Mouse (Mus musculus) thymus, adult 2 months (tissue): Measurements from ENCODE around the gene Gpr153. TPM values are rescaled to one million over a fixed set of nuclear protein-coding genes. Genes with fewer than 3 reads are reported as not detected.
"Not testable (repeated sequence)": the region's sequence is repeated elsewhere in the genome, so short reads cannot be mapped to it uniquely, and the experiment has no call there.

Experiments
- DNase-seq: peaks from one replicate; pipeline ENCODE4 v3.0.0; 2021
- H3K27ac ChIP-seq: fragments of 200-500 bp; 2 replicates; pipeline ENCODE4 v1.5.1; 2012; ENCODE audit warnings: low read length, control low read depth; ENCODE audit not compliant: control insufficient read depth, insufficient read depth
- H3K27me3 ChIP-seq: fragments of 200-500 bp; 2 replicates; pipeline ENCODE4 v1.6.1; 2012; ENCODE audit warnings: mild to moderate bottlenecking, low read length, moderate library complexity, mixed read lengths; ENCODE audit not compliant: control insufficient read depth, insufficient read depth
- H3K36me3 ChIP-seq: fragments of 200-500 bp; 2 replicates; pipeline ENCODE4 v1.6.1; 2012; ENCODE audit warnings: mild to moderate bottlenecking, low read length, moderate library complexity; ENCODE audit not compliant: control insufficient read depth, insufficient read depth
- H3K4me1 ChIP-seq: fragments of 200-500 bp; replicated peaks from 2 replicates; pipeline ENCODE4 v1.6.1; 2012; ENCODE audit warnings: low read length; ENCODE audit not compliant: control insufficient read depth, insufficient read depth
- H3K4me3 ChIP-seq: fragments of 200-500 bp; 2 replicates; pipeline ENCODE4 v1.5.1; 2012; ENCODE audit warnings: mild to moderate bottlenecking, low read length, control low read depth, moderate library complexity; ENCODE audit not compliant: control insufficient read depth, insufficient read depth
- CTCF ChIP-seq: fragments of 200-500 bp; IDR thresholded peaks from 2 replicates; pipeline ENCODE4 v1.5.1; 2012; ENCODE audit warnings: mild to moderate bottlenecking, control low read depth, low read length, moderate library complexity, borderline replicate concordance; ENCODE audit not compliant: control insufficient read depth, poor library complexity, insufficient read depth; ENCODE audit errors: extremely low read depth
- POLR2A ChIP-seq: fragments of 200-500 bp; IDR thresholded peaks from 2 replicates; pipeline ENCODE4 v1.6.1; 2012; ENCODE audit warnings: mild to moderate bottlenecking, low read length, control low read depth, moderate library complexity; ENCODE audit not compliant: control insufficient read depth, poor library complexity, insufficient read depth; ENCODE audit errors: extremely low read depth
- WGBS: fragments of 180-500 bp; shearing (Covaris S2); methylation state at CpG from one replicate; pipeline ENCODE4 v1.1.7; 2018; 5-methylcytosine and 5-hydroxymethylcytosine counted together
- polyA plus RNA-seq: library from polyadenylated mRNA; depleted of rRNA; stranded (reverse); fragments of >200 nt; gene quantifications from 2 replicates; pipeline ENCODE4 v1.2.3, GENCODE M21; 2012; rRNA removed

Gpr153 gene
- polyA plus RNA-seq: 5.3 and 5.5 TPM in 2 replicates

- 9% methylated on average over 47 of the region's 48 CpGs for WGBS
- Histone ChIP-seq H3K4me1 (peaks cover 9% of the 10 kb centered on the region; the same call in 1 of the 2 replicates), H3K27ac (no peak within 1 kb of the TSS), H3K36me3 (no peaks in the 10 kb centered on the region), H3K4me3 (peak within 1 kb of the TSS; percentile 9; the same call in 1 of the 2 replicates), H3K27me3 (peaks cover 2% of the 10 kb centered on the region; the same call in 1 of the 2 replicates)
- DNase-seq: no peak
- TF ChIP-seq POLR2A: no peak
- no peak for TF ChIP-seq CTCF
Observed at GRCm38 (mm10) chr4:152273621-152274236, at the start of gene Gpr153. Gene Gpr153 (plus strand): TSS chr4:152274232.

GRCm38 (mm10) chr4:152226901-152227486 is 47.0 kb upstream of the Gpr153 start:
- no peak overlapping the region for H3K27ac ChIP-seq
- WGBS: 95% methylated on average over 13 of the region's 13 CpGs
- no peak for DNase-seq
- no peaks in the 10 kb centered on the region for H3K27me3 ChIP-seq
- H3K36me3 ChIP-seq: no peaks in the 10 kb centered on the region; the same call in 1 of the 2 replicates
- H3K4me3 ChIP-seq: no peak overlapping the region
- no peaks in the 10 kb centered on the region for H3K4me1 ChIP-seq
- no peak for TF ChIP-seq POLR2A
- no peak for TF ChIP-seq CTCF

GRCm38 (mm10) chr4:152227749-152228527 is 46.1 kb upstream of the Gpr153 start:
- 96% methylated on average over 12 of the region's 12 CpGs for WGBS
- TF ChIP-seq POLR2A (no peak), CTCF (no peak)
- no peaks in the 10 kb centered on the region for H3K4me1 ChIP-seq
- H3K27me3 ChIP-seq: no peaks in the 10 kb centered on the region
- H3K27ac ChIP-seq: no peak overlapping the region
- no peak overlapping the region for H3K4me3 ChIP-seq
- DNase-seq: no peak
- H3K36me3 ChIP-seq: no peaks in the 10 kb centered on the region; the same call in 1 of the 2 replicates

DNA sequence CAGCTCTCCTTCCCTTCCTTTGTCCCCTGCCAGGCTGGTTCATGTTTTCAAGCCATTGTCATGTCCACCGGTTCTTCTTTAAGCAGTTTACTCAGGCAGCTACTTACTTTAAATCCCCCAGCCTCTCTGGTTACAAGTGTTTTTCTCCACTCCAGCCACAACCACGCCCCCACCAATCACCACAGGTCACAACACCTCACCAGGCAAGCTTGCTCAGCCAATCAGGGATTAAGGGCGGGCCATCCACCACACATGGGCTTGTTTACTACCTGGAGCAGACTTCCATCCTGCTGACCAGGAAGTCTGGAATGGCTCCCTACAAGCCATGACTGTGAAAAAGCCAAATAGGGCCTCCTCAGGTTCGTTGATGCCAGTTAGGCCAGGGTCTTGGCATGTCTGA is 43.7 kb upstream of the Gpr153 start:
- not testable (repeated sequence) for H3K4me3 ChIP-seq, H3K27ac ChIP-seq, H3K4me1 ChIP-seq, H3K27me3 ChIP-seq, H3K36me3 ChIP-seq, DNase-seq
- 95% methylated on average over 4 of the region's 4 CpGs for WGBS

DNA sequence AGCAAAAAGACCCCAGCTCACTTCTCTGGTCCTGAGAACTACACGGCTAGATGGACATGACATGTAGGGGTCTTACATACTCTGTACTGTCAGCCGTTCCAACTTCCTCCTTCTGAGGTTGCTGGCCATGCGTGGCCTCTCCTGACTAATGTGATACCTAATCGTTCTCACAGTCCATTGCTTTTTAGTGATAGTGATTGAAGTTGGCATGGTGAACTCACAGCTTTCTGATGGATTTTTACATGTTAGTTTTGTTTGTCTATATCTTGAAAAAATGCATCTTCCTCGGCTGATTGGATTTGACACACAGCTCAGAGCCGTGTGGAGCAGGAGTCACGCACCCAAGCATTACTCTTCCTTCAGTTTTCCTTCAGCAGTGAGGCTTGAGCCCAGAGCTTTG is 42.7 kb upstream of the Gpr153 start:
- 92% methylated on average over 7 of the region's 7 CpGs for WGBS
- no peak for DNase-seq
- TF ChIP-seq CTCF (no peak), POLR2A (no peak)
- H3K36me3 ChIP-seq: no peaks in the 10 kb centered on the region; the same call in 1 of the 2 replicates
- H3K4me1 ChIP-seq: no peaks in the 10 kb centered on the region
- H3K4me3 ChIP-seq: no peak overlapping the region
- H3K27ac ChIP-seq: no peak overlapping the region
- no peaks in the 10 kb centered on the region for H3K27me3 ChIP-seq

- no peak overlapping the region for H3K4me3 ChIP-seq
- no peaks in the 10 kb centered on the region; the same call in 1 of the 2 replicates for H3K36me3 ChIP-seq
- WGBS: 94% methylated on average over 4 of the region's 4 CpGs
- no peaks in the 10 kb centered on the region for H3K27me3 ChIP-seq
- no peak for TF ChIP-seq CTCF
- TF ChIP-seq POLR2A: no peak
- H3K4me1 ChIP-seq: no peaks in the 10 kb centered on the region
- no peak for DNase-seq
- no peak overlapping the region for H3K27ac ChIP-seq
Observed at GRCm38 (mm10) chr4:152232411-152232903, 41.6 kb upstream of the Gpr153 start.
